Mouse (Mus musculus) embryo, embryonic 10.5 days (tissue): ENCODE measurements around the gene Setx.

ENCODE experiments used
- DNase-seq: peaks from one replicate; pipeline ENCODE4 v3.0.0-alpha.2; 2015; ENCODE audit warnings: low spot score

Setx gene

DNA sequence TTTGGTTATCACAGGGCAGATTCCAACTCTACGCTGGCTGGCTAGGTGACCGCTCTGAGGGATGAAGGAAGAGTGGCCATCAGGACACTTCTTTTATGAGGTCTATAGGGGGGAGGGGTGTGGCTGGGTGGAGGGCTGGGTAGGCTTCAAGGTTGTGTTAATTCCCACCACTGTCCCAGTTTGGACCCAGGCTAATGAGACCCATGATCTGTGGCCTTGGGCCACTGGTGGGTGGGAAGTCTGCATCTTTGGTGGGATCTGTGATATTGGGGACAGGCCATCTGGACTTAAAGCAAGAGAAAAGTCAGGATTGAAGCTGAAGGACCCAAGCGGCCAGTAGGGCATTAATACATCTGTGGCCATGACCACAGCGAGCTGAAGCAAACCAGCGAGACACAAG, 94.8 kb downstream of the Setx start:
- no peak for DNase-seq

GRCm38 (mm10) chr2:29222302-29222701, 98.3 kb downstream of the Setx start:
- peak; percentile 84 for DNase-seq

- DNase-seq: no peak
Measured at GRCm38 (mm10) chr2:29223591-29224262, 99.7 kb downstream of the Setx start.

- DNase-seq: no peak
Measured at GRCm38 (mm10) chr2:29226671-29227070, 102.7 kb downstream of the Setx start.

DNA sequence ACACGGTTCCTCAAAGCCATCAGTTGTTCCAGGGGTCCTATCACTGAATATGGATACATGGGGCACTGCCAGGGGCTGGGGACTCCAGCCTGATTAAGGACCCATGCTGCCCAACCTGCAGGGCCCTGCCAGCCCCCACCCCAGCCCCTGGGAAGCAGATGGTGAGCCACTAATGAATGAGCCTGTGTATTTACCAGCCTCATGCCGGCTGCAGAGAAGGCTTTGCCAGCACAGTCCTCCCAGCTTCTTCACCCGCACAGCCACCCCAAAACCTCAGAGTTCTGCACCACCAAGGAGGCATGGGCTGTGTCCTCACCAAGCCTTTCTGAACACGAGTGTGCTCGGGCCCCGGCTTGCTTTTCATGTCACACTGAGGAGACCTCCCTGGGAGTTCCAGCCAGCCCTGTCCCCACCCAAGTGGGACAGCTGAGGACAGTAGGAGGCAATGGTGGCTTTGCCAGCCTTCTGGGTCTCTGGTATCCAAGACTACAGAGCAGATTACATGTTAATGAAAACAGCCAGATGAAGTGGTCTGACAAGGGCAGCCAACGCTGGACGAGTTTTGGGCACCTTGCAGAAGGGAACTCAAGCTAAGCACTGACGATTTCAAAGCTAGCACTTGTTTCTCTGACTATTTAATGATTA, 106.3 kb downstream of the Setx start:
- DNase-seq: no peak
